9 mouse cellular contexts compared by ENCODE assay signal in genomic region chr8:125950007-125950940, GRCm38 (mm10). TPM values are rescaled to one million over a fixed set of nuclear protein-coding genes. Genes with fewer than 3 reads are reported as not detected.
DNase-seq lines count a peak whose midpoint lies in the region; ATAC-seq and TF ChIP-seq lines count a peak whose summit lies in the region.
"Had no signal": no experiment of that assay in that cellular context is flagged by ENCODE, and none has a peak within 500 bp of the region (broad histone marks: within the 10 kb centered on the region; RNA-seq: fewer than 3 reads in every experiment).

No protein-coding gene starts in this region.

- H3K27me3 ChIP-seq in embryonic facial prominence, embryonic 14.5 days (replicated peaks; ENCODE audit: control insufficient read depth, insufficient read depth, low read length) = no peaks in the 10 kb centered on the region
- no peaks in the 10 kb centered on the region for H3K27me3 ChIP-seq in heart, adult 2 months (ENCODE audit: control insufficient read depth, insufficient read depth, low read length)
- H3K27me3 ChIP-seq in kidney, adult 2 months (replicated peaks; ENCODE audit: control insufficient read depth, insufficient read depth, low read length) = no peaks in the 10 kb centered on the region
- H3K27me3 ChIP-seq in limb, embryonic 11.5 days (ENCODE audit: control insufficient read depth, insufficient read depth, low read length) = no peaks in the 10 kb centered on the region
- 0 out of 2 replicates have a peak, but pooled peaks cover 2% of the 10 kb centered on the region for H3K27me3 ChIP-seq in midbrain, embryonic 16.5 days (ENCODE audit: control insufficient read depth, insufficient read depth, low read depth, low read length)

- peak; percentile 95 for DNase-seq in 3T3-L1 (ENCODE audit: low read depth, low spot score)
- DNase-seq in adrenal gland, postnatal 4 days (ENCODE audit: low spot score in 2 of 2) = peak; percentile 17 to 68
- DNase-seq in embryonic facial prominence, embryonic 14.5 days (ENCODE audit: low spot score) = peak; percentile 97
- DNase-seq in heart, adult 2 months = peak; percentile 64 to 72
- DNase-seq in kidney, adult 2 months = peak; percentile 93
- DNase-seq in limb, embryonic 11.5 days (ENCODE audit: low spot score) = peak; percentile 85
- peak; percentile 42 to 77 for DNase-seq in spleen, postnatal 10 days (ENCODE audit: low spot score in 2 of 2)

- no peaks in the 10 kb centered on the region for H3K36me3 ChIP-seq in embryonic facial prominence, embryonic 14.5 days (ENCODE audit: control insufficient read depth, insufficient read depth, low read length)
- H3K36me3 ChIP-seq in heart, adult 2 months (ENCODE audit: control insufficient read depth, insufficient read depth, low read length) = no peaks in the 10 kb centered on the region
- H3K36me3 ChIP-seq in kidney, adult 2 months (ENCODE audit: control insufficient read depth, insufficient read depth, low read length) = no peaks in the 10 kb centered on the region
- no peaks in the 10 kb centered on the region for H3K36me3 ChIP-seq in limb, embryonic 11.5 days (ENCODE audit: control insufficient read depth, insufficient read depth, low read length)
- H3K36me3 ChIP-seq in midbrain, embryonic 16.5 days (ENCODE audit: control insufficient read depth, insufficient read depth, low read length) = no peaks in the 10 kb centered on the region
- H3K36me3 ChIP-seq: G1E had no signal

- TF ChIP-seq POLR2A in heart, adult 2 months (IDR thresholded peaks at IDR 0.05; ENCODE audit: insufficient read depth, low read depth, low read length) = no peak
- no peak for TF ChIP-seq POLR2A in kidney, adult 2 months (IDR thresholded peaks at IDR 0.05; ENCODE audit: low read depth, low read length)

- no peak overlapping the region for H3K4me2 ChIP-seq in embryonic facial prominence, embryonic 14.5 days (ENCODE audit: low read depth, low read length)
- H3K4me2 ChIP-seq in limb, embryonic 11.5 days (ENCODE audit: low read depth, severe bottlenecking) = no peak overlapping the region
- 0 out of 2 replicates have a peak overlapping the region, but pooled peaks have one; percentile 27 for H3K4me2 ChIP-seq in midbrain, embryonic 16.5 days (ENCODE audit: low read length)

- H3K79me2 ChIP-seq in heart, adult 2 months (replicated peaks; ENCODE audit: control insufficient read depth, insufficient read depth, low read length) = no peaks in the 10 kb centered on the region

- no peak overlapping the region for H3K4me3 ChIP-seq in embryonic facial prominence, embryonic 14.5 days (ENCODE audit: low read depth, low read length)
- no peak overlapping the region for H3K4me3 ChIP-seq in heart, adult 2 months
- no peak overlapping the region for H3K4me3 ChIP-seq in kidney, adult 2 months (ENCODE audit: insufficient read depth, low read depth, low read length)
- no peak overlapping the region for H3K4me3 ChIP-seq in limb, embryonic 11.5 days (ENCODE audit: low read depth, low read length)
- no peak overlapping the region for H3K4me3 ChIP-seq in midbrain, embryonic 16.5 days (ENCODE audit: low read depth, low read length)

- peak; percentile 73; the same call in 1 of the 2 replicates for TF ChIP-seq EP300 in heart, adult 2 months (IDR thresholded peaks at IDR 0.05; ENCODE audit: insufficient read depth, low read depth, low read length)

- WGBS in embryonic facial prominence, embryonic 14.5 days = 20% methylated on average over 23 of the region's 23 CpGs
- 19% methylated on average over 23 of the region's 23 CpGs for WGBS in heart, adult 2 months
- WGBS in kidney, adult 2 months = 20% methylated on average over 23 of the region's 23 CpGs
- 24% methylated on average over 23 of the region's 23 CpGs for WGBS in limb, embryonic 11.5 days
- WGBS in midbrain, embryonic 16.5 days = 20% methylated on average over 23 of the region's 23 CpGs

- H3K9ac ChIP-seq in embryonic facial prominence, embryonic 14.5 days (ENCODE audit: low read depth, low read length) = no peak overlapping the region
- H3K9ac ChIP-seq in heart, adult 2 months (ENCODE audit: low read depth, low read length) = no peak overlapping the region
- no peak overlapping the region for H3K9ac ChIP-seq in limb, embryonic 11.5 days (ENCODE audit: low read length)
- H3K9ac ChIP-seq in midbrain, embryonic 16.5 days (ENCODE audit: low read depth, low read length) = no peak overlapping the region

- TF ChIP-seq CTCF in heart, adult 2 months (IDR thresholded peaks at IDR 0.05) = peak; percentile 92
- peak; percentile 96 for TF ChIP-seq CTCF in kidney, adult 2 months (conservative IDR thresholded peaks at IDR 0.05; ENCODE audit: insufficient read depth, insufficient read length, low read depth, low read length)

- intact Hi-C loops in heart, adult 2 months (cut with DNase I) = no loop called here

- H3K9me3 ChIP-seq in embryonic facial prominence, embryonic 14.5 days (ENCODE audit: control insufficient read depth, low read length) = no peaks in the 10 kb centered on the region
- no peaks in the 10 kb centered on the region for H3K9me3 ChIP-seq in limb, embryonic 11.5 days (ENCODE audit: control insufficient read depth, low read length)
- no peaks in the 10 kb centered on the region for H3K9me3 ChIP-seq in midbrain, embryonic 16.5 days (replicated peaks; ENCODE audit: control insufficient read depth, low read length, poor library complexity, severe bottlenecking)

- H3K27ac ChIP-seq in embryonic facial prominence, embryonic 14.5 days (replicated peaks; ENCODE audit: low read depth, low read length) = no peak overlapping the region
- no peak overlapping the region for H3K27ac ChIP-seq in heart, adult 2 months
- no peak overlapping the region for H3K27ac ChIP-seq in kidney, adult 2 months (ENCODE audit: insufficient read depth, low read depth, low read length)
- no peak overlapping the region for H3K27ac ChIP-seq in limb, embryonic 11.5 days (replicated peaks; ENCODE audit: low read depth, low read length)
- H3K27ac ChIP-seq in midbrain, embryonic 16.5 days (ENCODE audit: low read length) = no peak overlapping the region

- H3K4me1 ChIP-seq in embryonic facial prominence, embryonic 14.5 days (ENCODE audit: control insufficient read depth, insufficient read depth, low read length) = no peaks in the 10 kb centered on the region
- no peaks in the 10 kb centered on the region; the same call in 1 of the 2 replicates for H3K4me1 ChIP-seq in heart, adult 2 months (ENCODE audit: control insufficient read depth, insufficient read depth, low read length)
- no peaks in the 10 kb centered on the region; the same call in 1 of the 2 replicates for H3K4me1 ChIP-seq in kidney, adult 2 months (ENCODE audit: control insufficient read depth, insufficient read depth, low read length)
- H3K4me1 ChIP-seq in limb, embryonic 11.5 days (ENCODE audit: control insufficient read depth, insufficient read depth, low read length) = no peaks in the 10 kb centered on the region
- no peaks in the 10 kb centered on the region for H3K4me1 ChIP-seq in midbrain, embryonic 16.5 days (ENCODE audit: control insufficient read depth, insufficient read depth, low read length)

- peak; percentile 89 for ATAC-seq in embryonic facial prominence, embryonic 14.5 days (ENCODE audit: low read depth)
- ATAC-seq in limb, embryonic 11.5 days (ENCODE audit: insufficient number of reproducible peaks, low FRiP score, low TSS enrichment, low read depth) = peak; percentile 80
- peak; percentile 88 for ATAC-seq in midbrain, embryonic 16.5 days

RNA-seq across cellular contexts. Expression of gene Map3k21, which starts 40.0 kb away (rescaled TPM):
- 1 to 10 TPM; 2.3 to 4.6 TPM for total RNA-seq in adrenal gland, postnatal 4 days (2021)
- 0.38 and 0.64 TPM in 2 replicates for polyA plus RNA-seq in embryonic facial prominence, embryonic 14.5 days (2014; fragmentation: Nextera tagmentation; extraction: Ambion mirVana)
- 1 to 10 TPM in 1 of 2 experiments, under 1 TPM in 1; 0.66 to 1.1 TPM for total RNA-seq in heart, adult 2 months (2021)
- polyA plus RNA-seq in heart, adult 2 months (2012; rRNA removed) = 0.50 and 0.51 TPM in 2 replicates
- 4.4 and 5.0 TPM in 2 replicates for polyA plus RNA-seq in kidney, adult 2 months (2012; rRNA removed)
- polyA plus RNA-seq in limb, embryonic 11.5 days (2014; fragmentation: Nextera tagmentation; extraction: Ambion mirVana) = 0.06 TPM in 1 of 2 replicates, not detected in the other
- polyA plus RNA-seq in midbrain, embryonic 16.5 days (2015; fragmentation: Nextera tagmentation; extraction: Ambion mirVana) = 0.68 and 0.99 TPM in 2 replicates
- polyA plus RNA-seq: G1E had no signal

RNA-seq across cellular contexts. Expression of gene Kcnk1, which starts 44.7 kb away (rescaled TPM):
- total RNA-seq in adrenal gland, postnatal 4 days (2021) = 1 to 10 TPM; 1.4 to 4.6 TPM
- polyA plus RNA-seq in embryonic facial prominence, embryonic 14.5 days (2014; fragmentation: Nextera tagmentation; extraction: Ambion mirVana) = 25.1 and 27.3 TPM in 2 replicates
- under 1 TPM in 1 of 2 experiments, not detected in 1; 0.31 TPM for total RNA-seq in heart, adult 2 months (2021)
- polyA plus RNA-seq in heart, adult 2 months (2012; rRNA removed) = 0.32 and 0.78 TPM in 2 replicates
- 91.2 and 123 TPM in 2 replicates for polyA plus RNA-seq in kidney, adult 2 months (2012; rRNA removed)
- polyA plus RNA-seq in limb, embryonic 11.5 days (2014; fragmentation: Nextera tagmentation; extraction: Ambion mirVana) = 12.0 and 12.2 TPM in 2 replicates
- polyA plus RNA-seq in midbrain, embryonic 16.5 days (2015; fragmentation: Nextera tagmentation; extraction: Ambion mirVana) = 20.7 and 21.4 TPM in 2 replicates
- polyA plus RNA-seq: G1E had no signal

RNA-seq across cellular contexts. Expression of gene Pcnx2, which starts 52.2 kb away (rescaled TPM):
- 1 to 10 TPM in 1 of 2 experiments, under 1 TPM in 1; 0.90 to 1.1 TPM for total RNA-seq in adrenal gland, postnatal 4 days (2021)
- polyA plus RNA-seq in embryonic facial prominence, embryonic 14.5 days (2014; fragmentation: Nextera tagmentation; extraction: Ambion mirVana) = 0.43 and 0.60 TPM in 2 replicates
- under 1 TPM; 0.34 to 0.36 TPM for total RNA-seq in heart, adult 2 months (2021)
- 0.79 and 0.86 TPM in 2 replicates for polyA plus RNA-seq in heart, adult 2 months (2012; rRNA removed)
- 0.20 and 0.23 TPM in 2 replicates for polyA plus RNA-seq in kidney, adult 2 months (2012; rRNA removed)
- 0.13 TPM in 1 of 2 replicates, not detected in the other for polyA plus RNA-seq in limb, embryonic 11.5 days (2014; fragmentation: Nextera tagmentation; extraction: Ambion mirVana)
- 6.3 and 6.4 TPM in 2 replicates for polyA plus RNA-seq in midbrain, embryonic 16.5 days (2015; fragmentation: Nextera tagmentation; extraction: Ambion mirVana)
- polyA plus RNA-seq: G1E had no signal

Comparison
In these comparisons a context has a peak if more than half of its experiments do, and no peak if none do; other contexts are left out.
1. DNase-seq: peak in every context shown above with its lines; median percentile 97 in embryonic facial prominence, embryonic 14.5 days; 95 in 3T3-L1; 93 in kidney, adult 2 months; 85 in limb, embryonic 11.5 days; 68 in heart, adult 2 months; 60 in spleen, postnatal 10 days; 42 in adrenal gland, postnatal 4 days.